Mouse (Mus musculus) kidney, adult 2 months (tissue): ENCODE results near the gene Parp8.

ENCODE experiments used
- CTCF ChIP-seq: fragments of 200-500 bp; conservative IDR thresholded peaks from 2 replicates; pipeline ENCODE4 v1.5.1; 2011; ENCODE audit warnings: low read depth, mild to moderate bottlenecking, control low read depth, low read length, moderate library complexity, mixed read lengths; ENCODE audit not compliant: insufficient read depth, insufficient read length
- POLR2A ChIP-seq: fragments of 200-500 bp; IDR thresholded peaks from one replicate; pipeline ENCODE4 v1.6.1; 2011; ENCODE audit warnings: low read depth, low read length, control low read depth

DNA sequence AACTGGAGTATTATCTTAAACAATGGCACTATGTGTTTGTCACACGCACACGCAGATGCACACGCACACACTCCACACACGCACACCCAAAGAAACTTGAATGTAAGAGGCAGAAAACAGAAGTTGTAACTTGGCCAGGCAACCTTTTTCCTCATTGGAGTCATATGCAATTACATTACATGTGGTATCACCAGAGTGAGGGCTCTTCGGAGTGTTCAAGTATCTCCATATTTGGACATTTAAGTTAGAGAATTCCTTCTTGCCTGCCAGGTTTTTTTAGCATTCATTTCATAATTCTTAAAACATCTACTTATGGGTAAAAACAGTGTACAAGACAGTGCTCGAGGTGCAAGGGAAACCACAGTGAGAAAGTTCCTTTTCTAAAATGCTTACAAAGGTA is 6.7 kb downstream of the Parp8 start:
- TF ChIP-seq POLR2A (no peak), CTCF (no peak)
